Mouse (Mus musculus) stomach, embryonic 14.5 days (tissue): ENCODE measurements at regions not wholly inside any gene's neighbourhood (a gene's known extent, or its start where the extent isn't known, plus 50 kb on each side); places are given as distances from the start of the nearest gene placed in this dataset.
A peak's percentile ranks its signal among the peaks of the same experiment; 100 is the strongest.

Source experiments
- ATAC-seq: fragments of 200-750 bp; cut with Nextera tagmentation; 2 replicates; pipeline ENCODE4 v1.8.0; 2017; ENCODE audit warnings: low read depth, moderate TSS enrichment; ENCODE audit not compliant: insufficient number of reproducible peaks, insufficient read depth, low FRiP score
- H3K27ac ChIP-seq: fragments of 300-500 bp; sonication (generic); 2 replicates; pipeline ENCODE4 v1.5.1; 2014; ENCODE audit warnings: mild to moderate bottlenecking, low read length, moderate library complexity, mixed read lengths
- H3K27me3 ChIP-seq: fragments of 300-500 bp; sonication (generic); 2 replicates; pipeline ENCODE4 v1.6.1; 2014; ENCODE audit warnings: low read length, control low read depth, mixed read lengths; ENCODE audit not compliant: control insufficient read depth, insufficient read depth
- H3K36me3 ChIP-seq: fragments of 300-500 bp; sonication (generic); 2 replicates; pipeline ENCODE4 v1.6.1; 2014; ENCODE audit warnings: mild to moderate bottlenecking, control low read depth, low read length, moderate library complexity, mixed read lengths; ENCODE audit not compliant: control insufficient read depth, insufficient read depth
- H3K4me1 ChIP-seq: fragments of 300-500 bp; sonication (generic); 2 replicates; pipeline ENCODE4 v1.6.1; 2014; ENCODE audit warnings: low read length, control low read depth, mixed read lengths; ENCODE audit not compliant: control insufficient read depth, insufficient read depth
- H3K4me2 ChIP-seq: fragments of 300-500 bp; sonication (generic); replicated peaks from 2 replicates; pipeline ENCODE4 v1.6.1; 2014; ENCODE audit warnings: low read depth, low read length, control low read depth
- H3K4me3 ChIP-seq: fragments of 300-500 bp; sonication (generic); 2 replicates; pipeline ENCODE4 v1.5.1; 2014; ENCODE audit warnings: low read depth, low read length, control low read depth
- H3K9ac ChIP-seq: fragments of 300-500 bp; sonication (generic); replicated peaks from 2 replicates; pipeline ENCODE4 v1.6.1; 2014; ENCODE audit warnings: low read depth, mild to moderate bottlenecking, control low read depth, low read length, moderate library complexity, mixed read lengths
- H3K9me3 ChIP-seq: fragments of 300-500 bp; sonication (generic); 2 replicates; pipeline ENCODE4 v1.6.1; 2016; ENCODE audit warnings: low read depth, low read length, control low read depth; ENCODE audit not compliant: control insufficient read depth
- WGBS: fragments of 180-500 bp; shearing (Covaris S2); extraction: QIAGEN DNeasy Blood & Tissue Kit; methylation state at CpG from one replicate; pipeline ENCODE4 v1.1.7; 2014; 5-methylcytosine and 5-hydroxymethylcytosine counted together

- Histone ChIP-seq H3K9me3 (no peaks in the 10 kb centered on the region), H3K4me1 (no peaks in the 10 kb centered on the region), H3K4me2 (no peak overlapping the region), H3K36me3 (no peaks in the 10 kb centered on the region), H3K9ac (no peak overlapping the region), H3K4me3 (no peak overlapping the region), H3K27me3 (no peaks in the 10 kb centered on the region), H3K27ac (no peak overlapping the region)
- 80% methylated on average over 8 of the region's 8 CpGs for WGBS
- ATAC-seq: no peak
Measured at GRCm38 (mm10) chr13:46182851-46183250, 90.7 kb upstream of the Stmnd1 start.

GRCm38 (mm10) chr13:46180606-46181133 lies 92.9 kb upstream of the Stmnd1 start:
- H3K9me3 ChIP-seq: no peaks in the 10 kb centered on the region
- H3K9ac ChIP-seq: no peak overlapping the region
- H3K36me3 ChIP-seq: no peaks in the 10 kb centered on the region
- no peak overlapping the region for H3K27ac ChIP-seq
- 23% methylated on average over 12 of the region's 12 CpGs for WGBS
- H3K4me3 ChIP-seq: no peak overlapping the region
- peak overlapping the region; percentile 3 for H3K4me2 ChIP-seq
- H3K27me3 ChIP-seq: no peaks in the 10 kb centered on the region
- no peak for ATAC-seq
- no peaks in the 10 kb centered on the region for H3K4me1 ChIP-seq

GRCm38 (mm10) chr13:46179916-46180315 lies 93.6 kb upstream of the Stmnd1 start:
- Histone ChIP-seq H3K9ac (no peak overlapping the region), H3K36me3 (no peaks in the 10 kb centered on the region), H3K27ac (no peak overlapping the region), H3K9me3 (no peaks in the 10 kb centered on the region), H3K4me3 (no peak overlapping the region), H3K4me1 (no peaks in the 10 kb centered on the region), H3K4me2 (no peak overlapping the region), H3K27me3 (no peaks in the 10 kb centered on the region)
- WGBS: 87% methylated on average over 3 of the region's 3 CpGs
- no peak for ATAC-seq

GRCm38 (mm10) chr13:46173103-46173502 lies 100.4 kb upstream of the Stmnd1 start:
- Histone ChIP-seq H3K27me3 (no peaks in the 10 kb centered on the region), H3K4me1 (no peaks in the 10 kb centered on the region), H3K4me2 (no peak overlapping the region), H3K4me3 (no peak overlapping the region), H3K27ac (no peak overlapping the region), H3K9me3 (no peaks in the 10 kb centered on the region), H3K36me3 (no peaks in the 10 kb centered on the region), H3K9ac (no peak overlapping the region)
- ATAC-seq: no peak
- 50% methylated on average over 8 of the region's 8 CpGs for WGBS

GRCm38 (mm10) chr13:46162025-46162374 lies 111.5 kb upstream of the Stmnd1 start:
- Histone ChIP-seq H3K9me3 (no peaks in the 10 kb centered on the region), H3K9ac (no peak overlapping the region), H3K27ac (no peak overlapping the region), H3K36me3 (no peaks in the 10 kb centered on the region), H3K27me3 (no peaks in the 10 kb centered on the region), H3K4me1 (peaks cover 8% of the 10 kb centered on the region), H3K4me2 (peak overlapping the region; percentile 39), H3K4me3 (no peak overlapping the region)
- WGBS: 4% methylated on average over 10 of the region's 10 CpGs
- ATAC-seq: peak; percentile 56; the same call in 1 of the 2 replicates

- Histone ChIP-seq H3K4me2 (peak overlapping the region; percentile 39), H3K4me3 (no peak overlapping the region), H3K9ac (no peak overlapping the region), H3K27me3 (no peaks in the 10 kb centered on the region), H3K27ac (no peak overlapping the region), H3K4me1 (peaks cover 8% of the 10 kb centered on the region), H3K36me3 (no peaks in the 10 kb centered on the region), H3K9me3 (no peaks in the 10 kb centered on the region)
- no peak; the same call in 1 of the 2 replicates for ATAC-seq
- WGBS: 34% methylated on average over 13 of the region's 13 CpGs
Measured at GRCm38 (mm10) chr13:46161261-46162024, 112.1 kb upstream of the Stmnd1 start.

GRCm38 (mm10) chr13:46159354-46159753 lies 114.2 kb upstream of the Stmnd1 start:
- H3K27ac ChIP-seq: no peak overlapping the region
- 94% methylated on average over 14 of the region's 14 CpGs for WGBS

GRCm38 (mm10) chr13:46153282-46154260 lies 120.0 kb upstream of the Stmnd1 start:
- H3K9me3 ChIP-seq: no peaks in the 10 kb centered on the region
- H3K36me3 ChIP-seq: no peaks in the 10 kb centered on the region
- H3K4me2 ChIP-seq: no peak overlapping the region
- H3K9ac ChIP-seq: no peak overlapping the region
- H3K27ac ChIP-seq: no peak overlapping the region
- no peaks in the 10 kb centered on the region for H3K27me3 ChIP-seq
- H3K4me3 ChIP-seq: no peak overlapping the region
- H3K4me1 ChIP-seq: no peaks in the 10 kb centered on the region
- no peak for ATAC-seq
- 85% methylated on average over 14 of the region's 14 CpGs for WGBS

More at GRCm38 (mm10) chr13:46159354-46159753, 114.2 kb upstream of the Stmnd1 start:
- Histone ChIP-seq H3K27me3 (no peaks in the 10 kb centered on the region), H3K36me3 (no peaks in the 10 kb centered on the region), H3K9me3 (no peaks in the 10 kb centered on the region), H3K4me3 (no peak overlapping the region), H3K4me1 (peaks cover 8% of the 10 kb centered on the region), H3K4me2 (no peak overlapping the region), H3K9ac (no peak overlapping the region)
- ATAC-seq: no peak
